Mouse (Mus musculus) embryonic fibroblast, embryonic 13.5 days (primary cell): Measurements from ENCODE around the gene Psmd13. TPM values are rescaled to one million over a fixed set of nuclear protein-coding genes. Genes with fewer than 3 reads are reported as not detected.

Experiments used
- H3K27ac ChIP-seq: 2 replicates; pipeline ENCODE4 v1.5.1; 2012; ENCODE audit warnings: low read length, control low read depth, inconsistent platforms; ENCODE audit not compliant: insufficient read depth
- H3K4me1 ChIP-seq: 2 replicates; pipeline ENCODE4 v1.6.1; 2011; ENCODE audit warnings: low read length; ENCODE audit not compliant: control insufficient read depth, insufficient read depth
- H3K4me3 ChIP-seq: 2 replicates; pipeline ENCODE4 v1.5.1; 2011; ENCODE audit warnings: mild to moderate bottlenecking, control low read depth, low read length; ENCODE audit not compliant: insufficient read depth
- CTCF ChIP-seq: IDR thresholded peaks from 2 replicates; pipeline ENCODE4 v1.5.1; 2011; ENCODE audit warnings: mild to moderate bottlenecking, control low read depth, low read length, moderate library complexity, borderline replicate concordance; ENCODE audit not compliant: insufficient read depth
- POLR2A ChIP-seq: IDR thresholded peaks from 2 replicates; pipeline ENCODE4 v1.6.1; 2011; ENCODE audit warnings: low read depth, mild to moderate bottlenecking, control low read depth, low read length, moderate library complexity
- polyA plus RNA-seq: library from polyadenylated mRNA; stranded (reverse); fragments of >200 nt; gene quantifications from 2 replicates; pipeline ENCODE4 v1.2.4, GENCODE M21; 2011; ENCODE audit warnings: low read depth; ENCODE audit not compliant: missing spikeins, insufficient read length

The Psmd13 gene
- polyA plus RNA-seq, 1 experiment = 206 TPM

DNA sequence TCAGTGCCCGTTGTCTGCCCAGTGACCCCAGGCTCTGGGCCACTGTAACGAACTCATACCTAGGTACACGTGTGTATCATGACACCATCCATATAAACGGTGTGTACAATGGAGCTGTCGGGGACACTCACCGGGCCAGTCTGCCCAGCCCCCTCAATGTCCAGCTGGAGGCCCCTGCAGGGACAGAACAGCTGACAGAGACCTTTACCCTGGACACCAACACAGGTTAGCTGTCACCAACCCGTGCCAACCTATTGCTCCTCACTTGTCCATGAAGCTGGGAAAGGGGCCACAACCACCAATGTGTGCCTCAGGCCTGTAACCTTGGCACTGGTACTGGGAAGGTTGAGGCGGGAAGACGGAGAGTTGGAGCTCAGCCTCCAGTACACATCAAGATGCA lies 60.6 kb downstream of the Psmd13 start:
- peak overlapping the region; percentile 80 for H3K27ac ChIP-seq

DNA sequence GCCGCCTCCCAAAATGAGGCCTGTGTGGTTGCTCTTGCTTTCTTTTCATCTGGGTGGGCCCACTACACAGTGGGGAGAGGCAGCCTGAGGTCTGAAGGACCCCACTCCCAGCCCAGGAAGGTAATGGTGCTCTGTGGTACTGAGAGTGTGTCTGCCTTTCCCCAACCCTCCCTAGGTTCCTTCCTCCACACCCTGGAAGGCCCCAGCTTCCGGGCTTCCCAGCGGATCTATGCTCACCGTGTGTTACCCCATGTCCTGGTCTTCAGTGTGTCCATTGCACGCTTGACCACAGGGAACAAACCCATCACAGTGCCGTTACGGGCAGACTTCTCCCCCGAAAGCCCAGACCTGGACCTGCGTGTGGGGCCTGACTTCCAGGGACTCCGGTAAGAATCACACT lies 61.0 kb downstream of the Psmd13 start:
- Histone ChIP-seq H3K4me1 (peaks cover 2% of the 10 kb centered on the region; the same call in 1 of the 2 replicates), H3K27ac (no peak overlapping the region), H3K4me3 (no peak overlapping the region)
- TF ChIP-seq POLR2A (0 out of 2 replicates have a peak, but pooled peaks have one; percentile 6), CTCF (no peak)

More for the DNA sequence above, 60.6 kb downstream of the Psmd13 start:
- TF ChIP-seq POLR2A (peak; percentile 41; the same call in 1 of the 2 replicates), CTCF (no peak)
- Histone ChIP-seq H3K4me1 (peaks cover 2% of the 10 kb centered on the region; the same call in 1 of the 2 replicates), H3K4me3 (peak overlapping the region; percentile 53)

DNA sequence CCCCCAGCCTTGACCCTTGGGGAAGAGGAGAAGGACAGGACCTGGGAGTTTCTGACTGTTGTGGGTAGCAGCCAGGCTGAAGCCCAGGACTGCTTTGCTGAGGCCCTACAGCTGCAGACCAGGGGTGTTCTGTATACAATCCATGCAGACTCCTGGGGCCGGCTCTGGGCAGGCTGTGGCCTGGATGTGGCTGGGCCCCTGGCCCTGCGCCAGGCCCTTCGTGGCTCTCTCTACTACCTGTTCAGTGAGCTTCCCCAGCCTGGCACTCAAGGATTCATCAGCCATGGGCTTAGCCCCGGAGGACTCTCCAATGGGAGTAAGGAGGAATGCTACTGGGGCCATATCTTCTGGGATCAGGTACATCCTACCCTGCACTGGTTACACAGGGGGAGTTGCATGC lies 61.6 kb downstream of the Psmd13 start:
- peaks cover 2% of the 10 kb centered on the region; the same call in 1 of the 2 replicates for H3K4me1 ChIP-seq
- H3K4me3 ChIP-seq = no peak overlapping the region
- H3K27ac ChIP-seq = no peak overlapping the region
- TF ChIP-seq CTCF = no peak
- no peak for TF ChIP-seq POLR2A

DNA sequence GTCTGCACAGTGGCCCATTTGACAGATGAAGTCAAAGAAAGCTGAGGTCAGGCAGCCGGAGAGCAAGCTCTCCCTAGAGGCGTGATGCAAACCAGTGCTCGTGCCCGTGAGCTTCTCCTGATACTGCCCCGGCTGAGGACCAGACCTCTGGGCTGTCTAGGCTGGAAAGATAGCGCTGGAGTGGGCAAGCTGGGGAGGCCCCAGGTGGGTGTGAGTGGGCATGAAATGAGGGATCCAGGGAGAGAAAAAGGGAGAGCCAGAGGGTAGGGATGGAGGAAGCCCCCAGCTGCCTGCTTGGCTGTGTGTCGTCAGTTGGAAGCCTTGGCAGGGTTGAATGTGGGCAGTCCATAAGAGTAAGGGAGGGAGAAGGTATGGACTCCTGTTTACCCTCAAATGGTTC lies 62.5 kb downstream of the Psmd13 start:
- no peak overlapping the region for H3K4me3 ChIP-seq
- no peak for TF ChIP-seq CTCF
- no peak for TF ChIP-seq POLR2A
- peaks cover 2% of the 10 kb centered on the region; the same call in 1 of the 2 replicates for H3K4me1 ChIP-seq
- no peak overlapping the region for H3K27ac ChIP-seq

DNA sequence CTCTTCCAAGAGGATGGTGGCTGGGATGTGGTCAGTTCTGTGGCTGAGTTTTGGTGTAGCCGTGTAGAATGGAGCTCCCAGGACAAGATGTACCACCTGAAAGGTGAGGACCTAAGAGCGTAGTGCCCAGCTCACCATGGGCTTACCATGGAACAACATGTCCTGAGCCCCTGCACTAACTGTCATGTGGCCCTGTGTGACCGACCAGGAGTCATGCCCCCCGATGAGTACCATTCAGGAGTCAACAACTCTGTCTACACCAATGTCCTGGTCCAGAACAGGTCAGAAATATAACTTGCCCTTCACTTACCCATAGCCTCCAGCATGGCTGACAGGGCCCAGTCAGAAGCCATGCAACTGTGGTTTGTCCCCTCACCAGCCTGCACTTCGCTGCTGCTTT lies 63.5 kb downstream of the Psmd13 start:
- Histone ChIP-seq H3K4me3 (no peak overlapping the region), H3K27ac (no peak overlapping the region), H3K4me1 (no peaks in the 10 kb centered on the region)
- no peak for TF ChIP-seq POLR2A
- no peak for TF ChIP-seq CTCF

DNA sequence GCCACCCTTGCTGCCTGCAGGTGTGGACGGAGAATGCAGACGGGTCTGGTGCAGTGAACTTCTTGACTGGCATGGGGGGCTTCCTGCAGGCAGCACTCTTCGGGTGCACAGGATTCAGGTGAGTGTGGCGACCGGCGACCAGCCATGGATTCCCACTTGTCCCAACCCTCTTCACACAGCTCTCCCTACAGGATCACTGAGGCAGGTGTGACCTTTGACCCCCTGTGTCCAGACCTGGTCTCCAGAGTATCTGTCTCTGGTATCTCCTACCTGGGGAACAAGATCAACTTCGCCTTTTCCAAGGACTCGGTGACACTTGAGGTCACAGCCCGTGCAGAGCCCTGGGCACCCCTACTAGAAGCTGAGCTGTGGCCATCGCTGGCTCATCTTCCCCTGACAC lies 64.5 kb downstream of the Psmd13 start:
- Histone ChIP-seq H3K27ac (no peak overlapping the region), H3K4me3 (no peak overlapping the region), H3K4me1 (peaks cover 8% of the 10 kb centered on the region; the same call in 1 of the 2 replicates)
- TF ChIP-seq POLR2A (no peak), CTCF (no peak)

DNA sequence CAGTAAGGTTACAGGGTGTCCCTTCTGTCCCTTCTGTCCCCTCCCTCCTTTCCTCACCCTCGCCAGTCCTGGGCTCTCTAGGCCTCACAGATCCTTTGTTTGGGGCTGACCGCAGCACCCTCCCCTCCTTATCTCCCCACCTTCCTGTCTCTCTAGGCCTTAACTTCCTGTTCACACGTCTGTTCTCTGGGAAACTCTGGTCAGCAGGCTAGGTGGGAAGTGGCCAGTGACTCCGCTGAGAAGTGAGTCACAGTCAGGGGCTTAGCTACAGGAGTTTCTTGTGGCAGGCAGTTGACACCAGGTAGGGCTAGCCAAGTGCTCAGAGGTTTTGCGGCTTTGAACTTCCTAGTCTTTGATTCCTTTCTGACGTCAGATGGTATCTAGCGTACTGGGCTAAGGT lies 65.2 kb downstream of the Psmd13 start:
- Histone ChIP-seq H3K4me1 (peaks cover 10% of the 10 kb centered on the region; the same call in 1 of the 2 replicates), H3K4me3 (no peak overlapping the region), H3K27ac (no peak overlapping the region)
- TF ChIP-seq POLR2A (no peak), CTCF (no peak)

DNA sequence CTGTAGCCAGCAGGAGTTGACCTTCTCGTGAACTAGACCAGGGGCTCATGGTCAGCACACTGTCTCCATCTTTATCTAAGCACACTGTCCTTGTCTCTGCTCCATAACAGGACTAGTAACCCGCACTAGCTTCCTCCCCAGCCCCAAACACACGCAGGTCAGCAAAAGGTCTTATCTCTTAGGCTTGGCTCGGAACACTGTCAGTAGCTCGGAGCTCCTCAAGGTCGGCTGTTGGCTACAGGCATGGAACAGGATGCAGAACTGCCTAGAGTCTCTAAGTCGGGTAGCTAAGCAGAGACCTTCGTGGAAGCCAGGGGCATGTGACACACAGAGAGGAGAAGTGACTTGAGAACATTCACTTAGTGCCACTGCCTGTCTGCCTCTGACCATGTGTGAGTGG lies 66.4 kb downstream of the Psmd13 start:
- TF ChIP-seq CTCF = no peak
- no peak for TF ChIP-seq POLR2A
- Histone ChIP-seq H3K4me3 (no peak overlapping the region), H3K27ac (no peak overlapping the region), H3K4me1 (peaks cover 13% of the 10 kb centered on the region; the same call in 1 of the 2 replicates)

Other genes starting within 250 kb of the Psmd13 start
- not detected in 2 replicates for gene Olfr53, start 235.5 kb upstream of the Psmd13 start, polyA plus RNA-seq
- not detected in 2 replicates for gene Olfr539, start 222.0 kb upstream of the Psmd13 start, polyA plus RNA-seq
- not detected in 2 replicates for gene Olfr45, start 200.0 kb upstream of the Psmd13 start, polyA plus RNA-seq
- not detected in 2 replicates for gene Olfr541, start 184.7 kb upstream of the Psmd13 start, polyA plus RNA-seq
- gene Cyp2e1, start 118.2 kb upstream of the Psmd13 start, polyA plus RNA-seq = not detected in 2 replicates
- not detected in 2 replicates for gene Syce1, start 94.1 kb upstream of the Psmd13 start, polyA plus RNA-seq
- gene Zfp941, start 59.8 kb upstream of the Psmd13 start, polyA plus RNA-seq = 2.2 and 3.5 TPM in 2 replicates
- not detected in 2 replicates for gene Urah, start 47.0 kb upstream of the Psmd13 start, polyA plus RNA-seq
- not detected in 2 replicates for gene Scgb1c1, start 36.4 kb upstream of the Psmd13 start, polyA plus RNA-seq
- not detected in 2 replicates for gene Odf3, start 34.2 kb upstream of the Psmd13 start, polyA plus RNA-seq
- gene Gm45785, start 25.6 kb upstream of the Psmd13 start, polyA plus RNA-seq = not detected in 2 replicates
- 53.4 and 58.1 TPM in 2 replicates for gene Ric8a, start 25.0 kb upstream of the Psmd13 start, polyA plus RNA-seq
- gene Bet1l, start 24.4 kb upstream of the Psmd13 start, polyA plus RNA-seq = 29.9 and 35.7 TPM in 2 replicates
- gene Sirt3, start 341 bp downstream of the Psmd13 start, polyA plus RNA-seq = 7.6 and 8.2 TPM in 2 replicates
- not detected in 2 replicates for gene Cox8b, start 18.5 kb downstream of the Psmd13 start, polyA plus RNA-seq
- not detected in 2 replicates for gene Nlrp6, start 38.9 kb downstream of the Psmd13 start, polyA plus RNA-seq
- 14.3 and 19.1 TPM in 2 replicates for gene Pgghg, start 59.4 kb downstream of the Psmd13 start, polyA plus RNA-seq
- 3.0 TPM in 1 of 2 replicates, not detected in the other for gene Ifitm5, start 68.3 kb downstream of the Psmd13 start, polyA plus RNA-seq
- not detected in 2 replicates for gene Gm45717, start 74.0 kb downstream of the Psmd13 start, polyA plus RNA-seq
- 771 and 857 TPM in 2 replicates for gene Ifitm2, start 74.0 kb downstream of the Psmd13 start, polyA plus RNA-seq
- gene Ifitm1, start 85.3 kb downstream of the Psmd13 start, polyA plus RNA-seq = 5.1 and 16.5 TPM in 2 replicates
- 1,040 and 1,188 TPM in 2 replicates for gene Ifitm3, start 128.8 kb downstream of the Psmd13 start, polyA plus RNA-seq
- gene Ifitm6, start 136.0 kb downstream of the Psmd13 start, polyA plus RNA-seq = not detected in 2 replicates
- not detected in 2 replicates for gene Gm17387, start 147.2 kb downstream of the Psmd13 start, polyA plus RNA-seq
- gene B4galnt4, start 179.1 kb downstream of the Psmd13 start, polyA plus RNA-seq = 0.53 and 1.6 TPM in 2 replicates
- gene Pkp3, start 196.2 kb downstream of the Psmd13 start, polyA plus RNA-seq = not detected in 2 replicates
- gene Sigirr, start 218.6 kb downstream of the Psmd13 start, polyA plus RNA-seq = not detected in 2 replicates
- gene Ano9, start 235.8 kb downstream of the Psmd13 start, polyA plus RNA-seq = not detected in 2 replicates
- 27.0 and 28.3 TPM in 2 replicates for gene Ptdss2, start 240.4 kb downstream of the Psmd13 start, polyA plus RNA-seq